Mouse (Mus musculus) megakaryocyte-erythroid progenitor cell, adult 5-6 weeks (primary cell): ENCODE data around the gene Gm49486. TPM values are rescaled to one million over a fixed set of nuclear protein-coding genes. Genes with fewer than 3 reads are reported as not detected.

Experiments used
- ATAC-seq: replicated peaks from 2 replicates; pipeline ENCODE4 v1.8.0; 2016; ENCODE audit warnings: mild to moderate bottlenecking, inconsistent platforms; ENCODE audit not compliant: severe bottlenecking, poor library complexity, low FRiP score, low TSS enrichment
- total RNA-seq, 2 experiments: library from RNA; stranded (forward) in 1 of 2; stranded (reverse) in 1 of 2; fragments of 200-1000, 215-1000 nt in 1 of 2; fragments of >200 nt in 1 of 2; fragmentation: Nextera tagmentation in 1 of 2; gene quantifications; 2 replicates each; pipeline ENCODE4 v1.2.3; 2014 to 2017

Gm49486 gene
- total RNA-seq, 2 experiments from 2014 or later, result not detected

GRCm38 (mm10) chr15:79299563-79300155 is 70.5 kb downstream of the Gm49486 start:
- no peak for ATAC-seq

GRCm38 (mm10) chr15:79303725-79304124 is 74.5 kb downstream of the Gm49486 start:
- no peak for ATAC-seq

GRCm38 (mm10) chr15:79304832-79305231 is 75.6 kb downstream of the Gm49486 start:
- no peak for ATAC-seq

- ATAC-seq, result no peak
These were observed 76.9 kb downstream of the Gm49486 start for GRCm38 (mm10) chr15:79306043-79306637.

Other genes starting within 250 kb of the Gm49486 start
- gene H1f0, start 200.9 kb upstream of the Gm49486 start, total RNA-seq (2014; fragmentation: Nextera tagmentation), result 19.0 and 23.7 TPM in 2 replicates
- gene H1f0, start 200.9 kb upstream of the Gm49486 start, total RNA-seq (2017), result 27.0 and 47.0 TPM in 2 replicates
- gene Galr3, start 187.5 kb upstream of the Gm49486 start, total RNA-seq (2014; fragmentation: Nextera tagmentation), result 0.40 TPM in 1 of 2 replicates, not detected in the other
- 0.56 TPM in 1 of 2 replicates, not detected in the other for gene Galr3, start 187.5 kb upstream of the Gm49486 start, total RNA-seq (2017)
- 24.4 and 44.2 TPM in 2 replicates for gene Ankrd54, start 166.5 kb upstream of the Gm49486 start, total RNA-seq (2014; fragmentation: Nextera tagmentation)
- gene Ankrd54, start 166.5 kb upstream of the Gm49486 start, total RNA-seq (2017), result 15.0 and 15.2 TPM in 2 replicates
- gene Eif3l, start 154.2 kb upstream of the Gm49486 start, total RNA-seq (2014; fragmentation: Nextera tagmentation), result 218 and 242 TPM in 2 replicates
- 216 and 264 TPM in 2 replicates for gene Eif3l, start 154.2 kb upstream of the Gm49486 start, total RNA-seq (2017)
- 1.5 and 6.4 TPM in 2 replicates for gene Micall1, start 120.5 kb upstream of the Gm49486 start, total RNA-seq (2014; fragmentation: Nextera tagmentation)
- gene Micall1, start 120.5 kb upstream of the Gm49486 start, total RNA-seq (2017), result 0.57 and 2.5 TPM in 2 replicates
- gene Polr2f, start 88.4 kb upstream of the Gm49486 start, total RNA-seq (2014; fragmentation: Nextera tagmentation), result 177 and 201 TPM in 2 replicates
- gene Polr2f, start 88.4 kb upstream of the Gm49486 start, total RNA-seq (2017), result 96.2 and 109 TPM in 2 replicates
- not detected in 2 replicates for gene 1700088E04Rik, start 88.1 kb upstream of the Gm49486 start, total RNA-seq (2014; fragmentation: Nextera tagmentation)
- not detected in 2 replicates for gene 1700088E04Rik, start 88.1 kb upstream of the Gm49486 start, total RNA-seq (2017)
- gene Sox10, start 64.2 kb upstream of the Gm49486 start, total RNA-seq (2014; fragmentation: Nextera tagmentation), result not detected in 2 replicates
- not detected in 2 replicates for gene Sox10, start 64.2 kb upstream of the Gm49486 start, total RNA-seq (2017)
- 15.8 and 20.9 TPM in 2 replicates for gene Pick1, start 218 bp upstream of the Gm49486 start, total RNA-seq (2014; fragmentation: Nextera tagmentation)
- gene Pick1, start 218 bp upstream of the Gm49486 start, total RNA-seq (2017), result 8.9 and 11.4 TPM in 2 replicates
- gene Slc16a8, start 25.4 kb downstream of the Gm49486 start, total RNA-seq (2014; fragmentation: Nextera tagmentation), result not detected in 2 replicates
- gene Slc16a8, start 25.4 kb downstream of the Gm49486 start, total RNA-seq (2017), result not detected in 2 replicates
- gene Baiap2l2, start 56.1 kb downstream of the Gm49486 start, total RNA-seq (2014; fragmentation: Nextera tagmentation), result not detected in 2 replicates
- not detected in 2 replicates for gene Baiap2l2, start 56.1 kb downstream of the Gm49486 start, total RNA-seq (2017)
- gene Pla2g6, start 99.0 kb downstream of the Gm49486 start, total RNA-seq (2014; fragmentation: Nextera tagmentation), result 26.7 and 34.4 TPM in 2 replicates
- 8.0 and 12.4 TPM in 2 replicates for gene Pla2g6, start 99.0 kb downstream of the Gm49486 start, total RNA-seq (2017)
- gene Maff, start 117.2 kb downstream of the Gm49486 start, total RNA-seq (2014; fragmentation: Nextera tagmentation), result 2.7 TPM in 1 of 2 replicates, not detected in the other
- gene Maff, start 117.2 kb downstream of the Gm49486 start, total RNA-seq (2017), result 6.7 and 8.8 TPM in 2 replicates
- gene Tmem184b, start 174.2 kb downstream of the Gm49486 start, total RNA-seq (2014; fragmentation: Nextera tagmentation), result 8.3 and 9.2 TPM in 2 replicates
- gene Tmem184b, start 174.2 kb downstream of the Gm49486 start, total RNA-seq (2017), result 1.8 and 5.0 TPM in 2 replicates
- 48.5 and 52.0 TPM in 2 replicates for gene Csnk1e, start 226.2 kb downstream of the Gm49486 start, total RNA-seq (2014; fragmentation: Nextera tagmentation)
- gene Csnk1e, start 226.2 kb downstream of the Gm49486 start, total RNA-seq (2017), result 30.5 and 40.8 TPM in 2 replicates